Mouse (Mus musculus): ENCODE measurements around the gene Armh2.

Gene Armh2

GRCm38 (mm10) chr13:24741028-24741427 lies at the start of gene Armh2:
Gene Armh2 (plus strand): TSS chr13:24741232.
- DNase-seq (ENCODE audit: extremely low read depth, low read depth, low spot score): no peak

DNA sequence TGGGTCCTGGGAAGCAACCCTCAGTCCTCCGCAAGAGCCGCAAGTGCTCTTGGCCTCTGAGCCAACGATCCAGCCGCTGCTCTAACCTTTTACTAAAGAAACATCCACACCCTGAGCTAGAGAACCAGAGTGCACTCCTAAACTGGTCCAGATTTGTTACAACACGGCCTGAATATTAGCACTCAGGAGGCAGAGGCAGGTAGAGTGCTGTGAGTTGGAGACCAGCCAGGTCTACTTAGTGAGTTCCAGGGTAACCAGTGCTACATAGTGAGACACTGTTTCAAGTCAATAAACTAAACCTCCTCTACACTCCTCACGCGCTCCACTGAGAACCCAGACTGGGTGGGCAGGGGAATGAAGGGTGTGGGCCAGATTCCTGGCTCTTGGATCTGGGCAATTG lies 47.7 kb upstream of the Armh2 start:
- no peak for DNase-seq (ENCODE audit: extremely low read depth, low read depth, low spot score)

DNA sequence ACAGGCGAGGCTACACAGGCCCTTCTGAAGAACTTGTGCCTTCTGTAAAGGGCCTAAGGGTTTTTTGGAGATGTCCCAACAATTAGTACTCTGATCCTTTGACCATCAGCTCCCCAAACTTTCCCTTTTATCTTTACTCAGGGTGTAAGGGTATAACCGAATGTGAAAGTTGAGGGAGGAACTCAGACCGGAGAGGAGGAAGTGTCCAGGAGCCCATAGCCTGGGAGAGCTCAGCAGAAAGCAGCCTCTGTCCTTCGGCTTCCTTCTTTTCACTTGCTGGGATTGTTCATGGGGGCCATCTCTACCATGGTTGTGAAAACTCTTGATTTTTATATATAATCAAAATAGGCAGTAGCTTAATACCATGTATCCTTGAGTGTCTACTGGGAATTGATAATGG lies 42.3 kb upstream of the Armh2 start:
- DNase-seq (ENCODE audit: extremely low read depth, low read depth, low spot score): no peak

DNA sequence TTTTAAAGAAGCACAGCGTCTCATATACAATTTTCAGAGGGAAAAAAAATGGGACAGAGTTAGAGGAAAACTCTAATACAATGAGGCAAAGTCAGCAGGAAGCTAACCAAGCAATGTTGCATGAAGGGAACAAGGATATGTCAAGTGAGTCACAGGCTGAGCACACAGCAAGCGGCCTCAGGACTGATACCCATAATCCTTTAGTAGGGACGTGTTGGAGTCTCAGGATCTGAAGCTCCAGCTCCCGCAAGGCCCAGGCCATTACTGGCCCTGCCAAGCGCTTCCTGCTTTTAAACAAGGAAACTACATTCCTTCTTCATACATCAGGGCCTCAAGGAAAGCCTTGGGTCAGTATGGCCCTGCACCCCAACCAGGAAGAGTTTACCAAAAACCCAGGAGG lies 38.9 kb upstream of the Armh2 start:
- no peak for DNase-seq (ENCODE audit: extremely low read depth, low read depth, low spot score)

GRCm38 (mm10) chr13:24709656-24710396 lies 31.2 kb upstream of the Armh2 start:
- no peak for DNase-seq (ENCODE audit: extremely low read depth, low read depth, low spot score)

GRCm38 (mm10) chr13:24710968-24711367 lies 30.1 kb upstream of the Armh2 start:
- no peak for DNase-seq (ENCODE audit: extremely low read depth, low read depth, low spot score)

GRCm38 (mm10) chr13:24712581-24713130 lies 28.4 kb upstream of the Armh2 start:
- no peak for DNase-seq (ENCODE audit: extremely low read depth, low read depth, low spot score)

DNA sequence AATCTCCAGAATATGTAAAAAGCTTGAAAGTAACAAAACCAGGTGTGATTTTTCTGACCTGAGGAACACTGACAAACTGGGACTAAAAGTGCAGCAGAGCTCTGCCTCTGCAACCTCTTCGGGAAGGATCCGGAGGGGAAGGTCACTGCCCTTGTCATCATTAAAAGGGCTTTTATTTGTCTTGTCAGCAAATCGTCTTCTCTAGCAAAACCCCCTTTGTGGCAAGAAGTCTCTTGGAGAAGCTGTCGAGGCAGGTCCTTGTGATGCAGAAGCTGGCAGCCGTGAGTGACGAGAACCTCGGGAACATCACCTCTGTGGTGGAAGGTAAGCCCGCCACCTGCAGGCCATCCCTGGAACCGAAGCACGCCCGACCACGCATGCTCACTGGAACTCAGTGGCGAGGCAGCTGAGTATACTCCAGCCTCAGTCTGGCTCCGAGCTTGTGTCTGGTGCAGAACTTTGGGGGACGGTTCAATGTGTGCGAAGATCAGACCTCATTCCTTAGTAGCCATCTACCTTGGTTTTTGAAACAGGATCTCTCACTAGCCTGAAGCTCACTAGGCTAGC lies 27.5 kb upstream of the Armh2 start:
- DNase-seq (ENCODE audit: extremely low read depth, low read depth, low spot score): no peak

GRCm38 (mm10) chr13:24714360-24714885 lies 26.6 kb upstream of the Armh2 start:
- DNase-seq (ENCODE audit: extremely low read depth, low read depth, low spot score): no peak

DNA sequence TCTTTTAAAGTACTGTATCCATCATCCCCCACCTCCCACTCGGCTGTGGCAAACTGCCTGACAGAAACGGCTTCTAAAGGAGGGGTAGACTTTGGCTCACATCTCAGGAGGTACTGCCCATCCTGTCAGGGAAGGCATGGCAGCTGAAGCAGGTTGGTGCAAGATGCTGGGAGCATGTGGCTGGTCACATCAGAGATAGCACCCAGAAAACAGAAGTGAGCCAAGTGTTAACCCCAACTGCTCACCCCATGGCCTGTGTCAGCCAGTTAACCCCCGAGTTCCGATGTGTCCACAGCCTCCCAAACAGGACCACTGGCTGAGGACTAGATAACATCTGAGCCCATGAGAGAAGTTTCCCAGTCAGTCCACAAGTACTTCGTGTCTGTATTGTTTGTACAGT lies 25.4 kb upstream of the Armh2 start:
- DNase-seq (ENCODE audit: extremely low read depth, low read depth, low spot score): no peak

- no peak for DNase-seq (ENCODE audit: extremely low read depth, low read depth, low spot score)
Observed at GRCm38 (mm10) chr13:24716441-24716840, 24.6 kb upstream of the Armh2 start.

DNA sequence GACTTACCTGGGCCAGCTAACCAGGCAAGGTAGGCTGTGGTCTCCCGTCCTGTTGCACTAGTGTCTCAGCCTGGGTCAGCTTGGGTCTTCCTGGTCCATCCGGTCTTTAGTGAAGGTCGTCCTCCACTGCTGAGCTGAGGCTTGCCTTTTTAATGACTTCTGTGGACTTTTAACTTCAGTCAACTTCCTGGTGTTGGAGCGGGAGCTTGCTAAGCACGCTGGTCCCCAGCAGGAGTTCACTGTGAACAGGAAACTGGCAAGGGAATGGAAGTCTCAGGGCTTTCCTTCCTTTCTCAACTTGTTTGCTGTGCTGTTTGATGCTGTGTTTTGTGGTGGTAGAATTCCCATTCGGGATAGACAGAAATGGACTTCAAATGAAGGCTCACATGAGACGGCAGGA lies 23.4 kb upstream of the Armh2 start:
- DNase-seq (ENCODE audit: extremely low read depth, low read depth, low spot score): no peak

GRCm38 (mm10) chr13:24721502-24721901 lies 19.5 kb upstream of the Armh2 start:
- no peak for DNase-seq (ENCODE audit: extremely low read depth, low read depth, low spot score)

DNA sequence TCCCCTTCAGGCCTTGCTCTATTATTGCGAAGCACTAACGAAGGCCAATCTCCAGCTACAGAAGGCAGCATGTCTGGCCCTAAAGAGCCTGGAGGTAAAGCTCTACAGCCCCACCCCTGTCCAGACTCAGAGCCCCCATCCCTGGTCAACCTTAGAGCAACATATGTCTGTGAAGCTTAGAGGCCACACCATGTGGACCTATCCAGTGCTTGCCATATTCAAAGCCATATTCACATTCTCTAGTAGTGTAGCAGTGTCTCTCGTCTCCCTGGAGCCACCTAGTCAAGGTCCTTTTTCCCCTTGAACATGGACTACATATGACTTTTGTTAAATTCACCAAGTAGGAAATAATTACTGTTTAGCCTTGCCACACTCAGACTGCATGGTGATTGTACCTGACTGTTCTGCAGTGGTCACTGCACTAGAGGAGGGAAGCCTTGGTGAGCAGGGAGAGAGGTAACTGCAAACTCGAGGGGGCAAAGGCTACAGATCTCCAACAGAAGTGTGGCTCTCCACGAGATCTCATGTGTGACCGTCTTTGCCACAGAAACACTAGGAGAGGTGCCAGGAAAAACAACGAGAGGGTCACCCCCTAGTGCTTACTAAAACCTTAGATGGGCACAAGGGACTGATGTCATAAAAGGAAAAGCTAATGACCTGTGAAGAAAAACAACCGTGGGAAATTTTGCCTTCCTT lies 17.2 kb upstream of the Armh2 start:
- no peak for DNase-seq (ENCODE audit: extremely low read depth, low read depth, low spot score)

DNA sequence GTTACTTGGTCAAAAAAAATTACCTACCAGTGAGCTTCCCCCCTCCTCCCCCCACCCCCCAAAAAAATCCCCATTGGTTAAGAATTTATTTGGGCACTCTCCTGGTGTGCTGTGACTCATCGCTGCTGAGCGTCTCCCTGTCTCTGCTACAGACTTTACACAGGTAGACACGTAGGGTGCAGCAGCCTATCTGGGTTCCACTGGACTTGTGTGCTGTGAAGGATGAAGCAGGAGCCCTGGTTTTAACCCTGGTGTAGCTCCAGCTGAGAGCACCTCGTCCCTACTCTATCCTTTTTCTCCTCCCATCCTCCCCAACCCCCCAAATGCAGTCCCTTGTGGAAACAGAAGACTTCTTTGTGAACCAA lies 16.7 kb upstream of the Armh2 start:
- no peak for DNase-seq (ENCODE audit: extremely low read depth, low read depth, low spot score)

GRCm38 (mm10) chr13:24729128-24729527 lies 11.9 kb upstream of the Armh2 start:
- no peak for DNase-seq (ENCODE audit: extremely low read depth, low read depth, low spot score)

GRCm38 (mm10) chr13:24734502-24734901 lies 6.5 kb upstream of the Armh2 start:
- DNase-seq (ENCODE audit: extremely low read depth, low read depth, low spot score): no peak

- no peak for DNase-seq (ENCODE audit: extremely low read depth, low read depth, low spot score)
Observed at GRCm38 (mm10) chr13:24735608-24736131, 5.4 kb upstream of the Armh2 start.

GRCm38 (mm10) chr13:24747823-24748222 lies 6.8 kb downstream of the Armh2 start:
- DNase-seq (ENCODE audit: extremely low read depth, low read depth, low spot score): no peak

- DNase-seq (ENCODE audit: extremely low read depth, low read depth, low spot score): no peak
Observed at GRCm38 (mm10) chr13:24750807-24751206, 9.8 kb downstream of the Armh2 start.

DNA sequence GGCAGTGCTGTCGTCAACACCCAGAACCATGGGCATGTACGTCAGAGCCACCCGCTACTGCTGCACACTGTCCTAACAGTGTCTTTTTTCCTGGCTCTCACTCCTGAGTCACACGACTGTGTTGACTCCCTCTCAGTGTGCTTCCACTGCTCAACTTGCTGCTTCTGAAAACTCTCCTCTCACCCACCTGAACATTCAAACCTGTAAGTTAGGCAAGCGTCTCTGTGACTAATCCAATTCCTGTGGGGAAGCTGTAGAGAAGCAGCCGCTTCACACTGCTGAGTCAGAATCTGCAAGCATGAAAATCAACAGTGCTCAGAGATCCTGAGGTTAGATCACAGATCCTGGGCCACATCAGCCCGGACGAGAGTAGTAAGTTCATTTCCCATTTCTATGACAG lies 10.4 kb downstream of the Armh2 start:
- no peak for DNase-seq (ENCODE audit: extremely low read depth, low read depth, low spot score)

GRCm38 (mm10) chr13:24756756-24757155 lies 15.7 kb downstream of the Armh2 start:
- DNase-seq (ENCODE audit: extremely low read depth, low read depth, low spot score): no peak
